Mouse (Mus musculus) retina, adult 2 months (tissue): ENCODE results near the gene Patz1.

Source experiments
- DNase-seq: peaks from one replicate; pipeline ENCODE4 v3.0.0-alpha.2; 2012; ENCODE audit warnings: low read depth, low spot score

Patz1 gene

GRCm38 (mm10) chr11:3329891-3330451, 41.3 kb downstream of the Patz1 start, which contains the start of gene Pik3ip1:
Pik3ip1 (plus strand) TSS chr11:3330401.
- no peak for DNase-seq

- no peak for DNase-seq
These were observed 41.9 kb downstream of the Patz1 start for GRCm38 (mm10) chr11:3330566-3330965.

GRCm38 (mm10) chr11:3330991-3331750, 42.5 kb downstream of the Patz1 start:
- DNase-seq = no peak

GRCm38 (mm10) chr11:3331756-3332642, 43.3 kb downstream of the Patz1 start:
- peak; percentile 78 for DNase-seq

GRCm38 (mm10) chr11:3333111-3333695, 44.5 kb downstream of the Patz1 start:
- no peak for DNase-seq

GRCm38 (mm10) chr11:3334141-3334710, 45.6 kb downstream of the Patz1 start:
- no peak for DNase-seq

- no peak for DNase-seq
These were observed 46.1 kb downstream of the Patz1 start for GRCm38 (mm10) chr11:3334711-3335316.

- DNase-seq = no peak
These were observed 47.1 kb downstream of the Patz1 start for GRCm38 (mm10) chr11:3335651-3336216.

GRCm38 (mm10) chr11:3336602-3337001, 47.9 kb downstream of the Patz1 start:
- no peak for DNase-seq

GRCm38 (mm10) chr11:3337173-3337955, 48.7 kb downstream of the Patz1 start:
- no peak for DNase-seq

- DNase-seq = no peak
These were observed 49.3 kb downstream of the Patz1 start for GRCm38 (mm10) chr11:3337961-3338360.

GRCm38 (mm10) chr11:3341476-3341875, 52.8 kb downstream of the Patz1 start:
- DNase-seq = no peak

GRCm38 (mm10) chr11:3344916-3345315, 56.2 kb downstream of the Patz1 start:
- DNase-seq = no peak

- no peak for DNase-seq
These were observed 57.7 kb downstream of the Patz1 start for GRCm38 (mm10) chr11:3346351-3346750.

- peak; percentile 76 for DNase-seq
These were observed 58.6 kb downstream of the Patz1 start for GRCm38 (mm10) chr11:3347091-3347834.

- DNase-seq = no peak
These were observed 59.1 kb downstream of the Patz1 start for GRCm38 (mm10) chr11:3347835-3348195.

- DNase-seq = no peak
These were observed 60.1 kb downstream of the Patz1 start for GRCm38 (mm10) chr11:3348576-3349342.

- no peak for DNase-seq
These were observed 60.6 kb downstream of the Patz1 start for GRCm38 (mm10) chr11:3349343-3349695.

- DNase-seq = no peak
These were observed 63.5 kb downstream of the Patz1 start for GRCm38 (mm10) chr11:3352131-3352530.
